10 mouse cellular contexts compared by ENCODE assay signal in the genomic region with DNA sequence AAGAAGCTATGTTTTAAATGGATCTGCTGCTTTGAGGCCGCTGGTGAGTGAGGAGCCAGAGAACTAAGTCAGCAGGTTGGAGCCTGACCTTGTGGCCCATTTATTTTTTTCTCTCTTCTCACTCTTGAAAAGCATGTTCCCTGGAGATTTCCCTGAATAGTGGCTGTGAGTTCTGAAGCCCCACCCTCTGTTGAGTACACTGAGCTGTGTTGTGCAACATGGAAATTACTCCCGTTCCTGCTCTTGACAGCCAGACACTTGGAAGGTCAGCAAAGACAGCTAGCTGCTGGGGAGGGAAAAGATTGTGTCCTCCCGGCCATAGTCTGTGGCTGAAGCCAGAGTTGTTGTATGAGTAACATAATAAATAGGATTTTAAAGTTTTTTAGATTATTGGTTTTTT.
DNase-seq lines count a peak whose midpoint lies in the region; ATAC-seq lines count a peak whose summit lies in the region.
"Had no signal": no experiment of that assay in that cellular context is flagged by ENCODE, and none has a peak within 500 bp of the region (broad histone marks: within the 10 kb centered on the region; RNA-seq: fewer than 3 reads in every experiment).

No protein-coding gene starts in this region.

- H3K4me1 ChIP-seq in liver, embryonic 13.5 days (replicated peaks), result peaks cover 10% of the 10 kb centered on the region; the same call in 1 of the 2 replicates
- H3K4me1 ChIP-seq in midbrain, embryonic 13.5 days (replicated peaks), result no peaks in the 10 kb centered on the region
- H3K4me1 ChIP-seq: limb, embryonic 13.5 days had no signal

- no peak overlapping the region for H3K4me3 ChIP-seq in liver, embryonic 13.5 days (replicated peaks)
- H3K4me3 ChIP-seq in midbrain, embryonic 13.5 days (replicated peaks), result no peak overlapping the region
- H3K4me3 ChIP-seq: limb, embryonic 13.5 days had no signal

- H3K36me3 ChIP-seq in liver, embryonic 13.5 days, result no peaks in the 10 kb centered on the region
- no peaks in the 10 kb centered on the region for H3K36me3 ChIP-seq in midbrain, embryonic 13.5 days
- H3K36me3 ChIP-seq: limb, embryonic 13.5 days had no signal

- DNase-seq in NIH3T3 (ENCODE audit: low read depth), result peak; percentile 64
- DNase-seq in adrenal gland, postnatal 36 days, result peak; percentile 65 to 72
- peak; percentile 54 to 64 for DNase-seq in heart, postnatal 14 days
- DNase-seq in liver, embryonic 13.5 days, result no peak
- no peak for DNase-seq in frontal cortex, postnatal 36 days (ENCODE audit: low spot score in 2 of 2)
- DNase-seq in frontal cortex, postnatal 14 days (ENCODE audit: low spot score in 2 of 2), result no peak
- DNase-seq in layer of hippocampus, adult 9-11 months, result no peak

- no peak overlapping the region for H3K9ac ChIP-seq in liver, embryonic 13.5 days
- H3K9ac ChIP-seq in midbrain, embryonic 13.5 days (replicated peaks), result no peak overlapping the region
- H3K9ac ChIP-seq: limb, embryonic 13.5 days had no signal

- ATAC-seq in liver, embryonic 13.5 days (ENCODE audit: low read depth), result peak; percentile 65; the same call in 1 of the 2 replicates
- ATAC-seq in midbrain, embryonic 13.5 days, result no peak
- ATAC-seq: Patski had no signal

- H3K4me2 ChIP-seq in liver, embryonic 13.5 days, result no peak overlapping the region
- H3K4me2 ChIP-seq in midbrain, embryonic 13.5 days (replicated peaks), result no peak overlapping the region
- H3K4me2 ChIP-seq: limb, embryonic 13.5 days had no signal

- no peak overlapping the region for H3K27ac ChIP-seq in liver, embryonic 13.5 days
- H3K27ac ChIP-seq in midbrain, embryonic 13.5 days, result no peak overlapping the region
- H3K27ac ChIP-seq: limb, embryonic 13.5 days had no signal

- H3K9me3 ChIP-seq in liver, embryonic 13.5 days (replicated peaks), result no peaks in the 10 kb centered on the region
- H3K9me3 ChIP-seq in midbrain, embryonic 13.5 days, result no peaks in the 10 kb centered on the region
- H3K9me3 ChIP-seq: limb, embryonic 13.5 days had no signal

- intact Hi-C loops in heart, postnatal 14 days (cut with DNase I), result no loop called here

- no peaks in the 10 kb centered on the region for H3K27me3 ChIP-seq in liver, embryonic 13.5 days
- H3K27me3 ChIP-seq in midbrain, embryonic 13.5 days, result no peaks in the 10 kb centered on the region
- H3K27me3 ChIP-seq: limb, embryonic 13.5 days; Patski had no signal

- WGBS in liver, embryonic 13.5 days (ENCODE audit: insufficient replicate concordance), result 42% methylated on average over 3 of the region's 3 CpGs
- WGBS in midbrain, embryonic 13.5 days, result 57% methylated on average over 3 of the region's 3 CpGs

Comparison
In these comparisons a context has a peak if more than half of its experiments do, and no peak if none do; other contexts are left out.
1. DNase-seq: peak in NIH3T3 (single experiment), adrenal gland, postnatal 36 days (2 of 2) and heart, postnatal 14 days (2 of 2); none in liver, embryonic 13.5 days (single experiment), frontal cortex, postnatal 36 days (0 of 2), frontal cortex, postnatal 14 days (0 of 2) and layer of hippocampus, adult 9-11 months (single experiment).